Mouse (Mus musculus): ENCODE measurements around the gene S100a13.

DNA sequence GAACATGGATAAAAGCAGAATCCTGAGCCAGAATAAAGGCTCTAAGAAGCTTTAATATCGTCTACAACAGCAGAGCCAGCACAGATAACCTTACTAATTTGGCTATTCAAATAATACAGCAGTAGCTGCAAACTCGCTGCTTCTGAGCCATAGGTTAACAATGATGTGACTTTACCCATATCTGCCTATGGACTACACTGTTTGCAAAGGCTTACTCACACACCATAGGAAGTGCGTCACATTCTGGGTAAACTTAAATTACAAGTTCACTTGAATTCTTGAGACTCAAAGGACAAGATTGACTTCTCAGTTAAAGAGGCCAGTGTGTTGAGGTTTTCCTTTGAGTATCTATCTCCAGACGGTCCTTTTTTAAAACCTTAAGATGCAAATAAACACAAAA lies 10.8 kb upstream of the S100a13 start:
- no peak for TF ChIP-seq EP300 (IDR thresholded peaks at IDR 0.05; ENCODE audit: low read depth)
- no peak for TF ChIP-seq CTCF (IDR thresholded peaks at IDR 0.05; ENCODE audit: low read depth)

Measured in heart, postnatal 0 days (tissue).